Mouse (Mus musculus) cerebellum, adult 2 months (tissue): ENCODE measurements at regions not wholly inside any gene's neighbourhood (a gene's known extent, or its start where the extent isn't known, plus 50 kb on each side); places are given as distances from the start of the nearest gene placed in this dataset.

Source experiments
- DNase-seq, 2 experiments: peaks; one replicate each; pipeline ENCODE4 v3.0.0; 2021
- H3K27ac ChIP-seq: fragments of 200-500 bp; 2 replicates; pipeline ENCODE4 v1.5.1; 2012; ENCODE audit warnings: low read length, control low read depth, inconsistent platforms; ENCODE audit not compliant: insufficient read depth
- H3K27me3 ChIP-seq: fragments of 200-500 bp; 2 replicates; pipeline ENCODE4 v1.6.1; 2012; ENCODE audit warnings: inconsistent platforms, mild to moderate bottlenecking, low read length, moderate library complexity; ENCODE audit not compliant: control insufficient read depth, insufficient read depth
- H3K4me1 ChIP-seq: fragments of 200-500 bp; 2 replicates; pipeline ENCODE4 v1.6.1; 2011; ENCODE audit warnings: low read length; ENCODE audit not compliant: control insufficient read depth, insufficient read depth
- H3K4me3 ChIP-seq: fragments of 200-500 bp; replicated peaks from 2 replicates; pipeline ENCODE3; 2011; ENCODE audit warnings: mild to moderate bottlenecking, low read depth, low read length, control low read depth; ENCODE audit not compliant: insufficient read depth
- CTCF ChIP-seq: fragments of 200-500 bp; IDR thresholded peaks from 2 replicates; pipeline ENCODE4 v1.5.1; 2011; ENCODE audit warnings: low read depth, mild to moderate bottlenecking, control low read depth, low read length, moderate library complexity, borderline replicate concordance; ENCODE audit not compliant: insufficient read depth
- POLR2A ChIP-seq: fragments of 200-500 bp; IDR thresholded peaks from 2 replicates; pipeline ENCODE4 v1.6.1; 2011; ENCODE audit warnings: low read length, control low read depth, borderline replicate concordance; ENCODE audit not compliant: insufficient read depth
- WGBS: fragments of 180-500 bp; shearing (Covaris S2); methylation state at CpG from one replicate; pipeline ENCODE4 v1.1.7; 2018; 5-methylcytosine and 5-hydroxymethylcytosine counted together

DNA sequence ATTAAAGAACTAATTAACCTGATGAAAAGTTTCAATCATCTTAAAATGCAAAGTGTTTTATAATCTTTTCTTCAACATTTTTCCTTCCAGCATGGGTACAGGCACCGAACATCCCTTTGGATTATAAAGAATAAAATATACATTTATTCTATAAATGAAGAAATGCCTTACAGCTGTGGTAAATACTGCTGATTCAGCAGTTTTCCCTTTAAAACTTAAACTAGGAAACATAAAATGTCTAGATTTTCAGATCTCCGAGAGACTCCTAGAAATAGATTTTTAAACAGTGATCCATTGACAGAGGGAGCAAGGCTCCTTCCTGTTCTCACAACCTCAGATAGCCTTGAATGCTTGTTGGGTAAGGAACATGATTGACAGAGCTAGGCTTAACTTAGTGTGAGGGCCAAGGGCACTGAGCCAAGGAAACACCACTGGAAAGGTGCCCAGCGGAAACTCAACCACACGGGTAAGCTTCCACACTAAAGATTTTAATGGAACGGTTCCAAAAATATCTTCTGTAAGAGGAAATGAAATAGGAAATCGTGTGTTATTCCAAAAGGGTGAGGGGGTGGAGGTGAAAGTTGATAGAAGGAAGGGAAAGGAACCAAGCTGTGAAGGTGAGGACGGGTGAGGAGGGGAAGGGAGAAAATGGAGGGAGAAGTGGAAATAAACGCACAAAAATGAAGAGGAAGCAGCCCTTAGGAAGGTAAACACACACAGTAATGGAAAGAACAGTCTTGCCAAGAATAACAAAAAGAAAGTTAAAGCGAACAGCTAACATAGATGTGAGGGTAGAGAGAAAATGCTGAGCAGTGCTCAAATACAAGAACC, 283.6 kb upstream of the Nr2f1 start:
- TF ChIP-seq POLR2A (no peak), CTCF (no peak)
- Histone ChIP-seq H3K27ac (no peak overlapping the region), H3K4me1 (no peaks in the 10 kb centered on the region), H3K4me3 (no peak overlapping the region), H3K27me3 (no peaks in the 10 kb centered on the region)
- peak; percentile 10 to 18 for DNase-seq
- 20% methylated on average over 9 of the region's 9 CpGs for WGBS

DNA sequence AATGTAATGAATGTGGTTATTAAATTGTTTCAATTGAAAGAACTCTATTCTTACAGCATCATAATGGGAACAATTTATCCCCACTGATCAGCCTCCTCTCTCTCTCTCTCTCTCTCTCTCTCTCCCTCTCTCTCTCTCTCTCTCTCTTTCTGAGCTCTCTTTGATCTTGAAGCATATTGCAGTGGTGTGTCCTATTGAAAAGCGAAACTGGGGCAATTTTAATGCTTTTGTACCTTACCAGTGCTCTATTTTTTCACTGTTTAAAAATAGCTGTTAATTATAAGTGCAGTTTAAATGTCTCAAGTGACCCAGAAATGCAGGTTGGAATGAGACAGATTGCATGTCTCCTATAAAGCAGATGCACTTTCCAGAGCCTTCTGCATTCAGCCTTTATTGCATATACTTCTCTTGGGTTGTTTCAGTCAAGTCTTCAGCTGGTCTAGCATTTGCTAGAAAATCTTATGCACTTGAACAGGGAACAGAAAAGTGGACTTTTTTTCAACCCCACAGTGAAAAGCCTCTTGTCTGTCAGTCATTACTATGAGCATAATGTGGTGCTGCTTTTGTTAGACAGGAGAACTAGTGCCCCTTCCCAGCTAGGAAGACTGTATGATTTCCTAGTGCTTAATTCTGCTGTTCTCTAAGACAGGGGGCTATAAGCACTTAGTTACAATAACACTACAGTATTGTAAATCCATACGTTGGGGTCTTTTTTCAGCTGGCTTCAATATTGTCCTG, 251.9 kb upstream of the Nr2f1 start:
- Histone ChIP-seq H3K4me1 (no peaks in the 10 kb centered on the region), H3K4me3 (no peak overlapping the region), H3K27ac (no peak overlapping the region), H3K27me3 (no peaks in the 10 kb centered on the region)
- WGBS: 74% methylated on average over 2 of the region's 2 CpGs
- TF ChIP-seq POLR2A (no peak), CTCF (no peak)
- DNase-seq: peak in 1 of 2 experiments; percentile 5

DNA sequence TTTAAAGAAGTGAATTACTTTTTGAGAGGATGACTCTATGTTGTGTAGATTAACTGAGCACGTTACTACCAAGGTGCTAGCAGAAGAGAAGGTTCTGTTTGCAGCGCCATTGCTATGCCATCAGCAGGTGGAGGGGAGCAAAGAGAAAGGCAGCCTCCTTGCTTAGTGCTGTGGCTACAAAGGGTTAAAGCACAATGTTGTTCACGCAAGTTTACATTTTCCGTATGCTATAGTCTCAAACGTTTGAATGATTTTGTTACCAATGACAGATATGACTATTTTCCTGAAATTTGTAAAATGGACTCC, 247.1 kb upstream of the Nr2f1 start:
- DNase-seq: no peak
- Histone ChIP-seq H3K4me3 (no peak overlapping the region), H3K27ac (no peak overlapping the region), H3K27me3 (no peaks in the 10 kb centered on the region), H3K4me1 (no peaks in the 10 kb centered on the region)
- 83% methylated on average over 5 of the region's 5 CpGs for WGBS
- TF ChIP-seq CTCF: no peak
- no peak for TF ChIP-seq POLR2A

- H3K4me3 ChIP-seq: no peak overlapping the region
Observed at GRCm38 (mm10) chr13:78445891-78446725, 246.6 kb upstream of the Nr2f1 start.

DNA sequence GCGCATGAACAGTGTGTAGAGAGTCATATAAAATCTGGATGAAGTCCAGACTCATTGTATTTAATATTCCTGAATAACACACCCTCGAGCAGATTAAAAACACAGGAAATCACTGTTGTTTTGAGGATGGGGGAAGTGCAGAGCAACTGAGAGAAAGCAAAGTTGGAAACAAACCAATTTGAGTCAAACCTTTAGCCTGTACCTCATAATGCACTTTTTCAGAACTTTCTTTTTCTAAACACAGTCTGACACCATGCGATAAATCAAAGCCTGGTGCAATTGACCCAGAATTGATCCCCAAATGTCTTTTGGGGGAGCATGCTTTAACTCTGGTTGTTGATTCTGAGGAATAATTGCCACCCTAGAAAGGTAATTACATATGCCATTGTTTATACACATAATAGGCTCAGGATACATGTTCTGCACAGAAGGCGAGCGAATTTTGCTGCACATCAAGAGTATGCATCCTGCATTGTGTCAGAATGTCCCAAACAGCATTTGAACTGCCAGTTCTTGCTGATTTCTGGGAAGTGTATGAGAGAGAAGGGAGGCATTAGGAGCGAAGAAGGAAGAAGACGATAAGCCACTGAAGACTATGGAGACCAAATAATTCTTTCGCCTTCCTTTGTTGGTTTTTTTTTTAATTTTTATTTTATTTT, 245.3 kb upstream of the Nr2f1 start:
- WGBS: 77% methylated on average over 8 of the region's 8 CpGs
- no peak overlapping the region for H3K27ac ChIP-seq
- no peak overlapping the region for H3K4me3 ChIP-seq
- H3K4me1 ChIP-seq: no peaks in the 10 kb centered on the region
- no peaks in the 10 kb centered on the region for H3K27me3 ChIP-seq
- DNase-seq: no peak
- no peak for TF ChIP-seq POLR2A
- no peak for TF ChIP-seq CTCF

More at GRCm38 (mm10) chr13:78445891-78446725, 246.6 kb upstream of the Nr2f1 start:
- DNase-seq: no peak
- WGBS: 62% methylated on average over 14 of the region's 14 CpGs
- no peaks in the 10 kb centered on the region for H3K4me1 ChIP-seq
- no peaks in the 10 kb centered on the region for H3K27me3 ChIP-seq
- H3K27ac ChIP-seq: no peak overlapping the region
- TF ChIP-seq POLR2A (no peak), CTCF (no peak)

DNA sequence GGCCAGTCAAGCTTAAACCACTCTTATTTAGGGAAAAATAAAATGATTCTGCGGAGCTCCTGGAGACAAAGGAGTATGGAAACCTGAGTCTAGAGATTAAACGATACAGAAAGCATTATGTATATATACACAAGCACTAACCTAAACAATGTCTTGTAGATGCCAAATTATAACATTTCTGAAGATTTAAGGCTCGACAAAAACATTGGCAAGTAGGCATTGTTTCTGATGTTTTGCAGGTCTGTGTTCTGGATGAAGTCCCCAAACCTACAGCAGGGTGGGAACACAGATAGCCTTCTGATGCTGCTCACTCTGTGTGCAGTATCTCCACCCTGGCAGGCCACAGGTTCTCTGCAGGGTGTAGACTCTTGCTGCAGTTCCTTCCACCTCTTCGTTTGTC, 228.9 kb upstream of the Nr2f1 start:
- Histone ChIP-seq H3K27ac (no peak overlapping the region), H3K4me1 (0 out of 2 replicates have a peak, but pooled peaks cover 3% of the 10 kb centered on the region), H3K4me3 (no peak overlapping the region), H3K27me3 (no peaks in the 10 kb centered on the region)
- TF ChIP-seq POLR2A (no peak), CTCF (no peak)
- DNase-seq: no peak
- 61% methylated on average over 4 of the region's 4 CpGs for WGBS

DNA sequence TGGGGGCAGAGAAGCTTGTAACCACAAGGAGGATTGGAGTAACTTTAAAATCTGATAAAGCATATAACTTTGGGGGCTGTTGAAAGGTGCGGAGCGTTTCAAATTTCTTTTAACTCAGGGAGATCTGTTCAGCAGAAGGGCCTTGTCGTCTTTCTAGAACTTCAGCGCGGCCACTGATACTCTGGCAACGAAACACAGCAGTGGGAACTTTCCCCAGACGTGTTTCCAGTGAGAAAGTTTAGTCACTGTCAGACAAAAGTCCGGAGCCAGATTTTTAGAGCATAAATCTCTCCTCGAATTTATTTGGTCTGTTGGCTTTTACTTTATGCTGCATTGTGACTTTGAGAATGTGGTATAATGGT, 228.5 kb upstream of the Nr2f1 start:
- no peak overlapping the region for H3K4me3 ChIP-seq
- no peak for DNase-seq
- WGBS: 27% methylated on average over 9 of the region's 9 CpGs
- TF ChIP-seq CTCF (no peak), POLR2A (no peak)
- 0 out of 2 replicates have a peak, but pooled peaks cover 3% of the 10 kb centered on the region for H3K4me1 ChIP-seq
- no peaks in the 10 kb centered on the region for H3K27me3 ChIP-seq
- H3K27ac ChIP-seq: no peak overlapping the region
